Mouse (Mus musculus) heart, postnatal 4 days (tissue): ENCODE data around the gene Sh3pxd2a. TPM values are rescaled to one million over a fixed set of nuclear protein-coding genes. Genes with fewer than 3 reads are reported as not detected.

Experiments used
- DNase-seq: peaks from one replicate; pipeline ENCODE4 v3.0.0; 2021
- microRNA-seq, 2 experiments: library from miRNA; unstranded; fragments of <30 nt; microRNA quantifications; one replicate each; pipeline ENCODE4 v1.2.0; 2021 to 2022
- total RNA-seq, 2 experiments: library from RNA; stranded (reverse); gene quantifications; 2 replicates each; pipeline ENCODE4 v1.2.3; 2021

Gene Sh3pxd2a
- total RNA-seq, 2 experiments from 2014 or later: 91.0 to 95.1 TPM

- peak; percentile 68 for DNase-seq
Measured at GRCm38 (mm10) chr19:47228725-47229252, 235.4 kb downstream of the Sh3pxd2a start.

- no peak for DNase-seq
Measured at GRCm38 (mm10) chr19:47225791-47226190, 238.4 kb downstream of the Sh3pxd2a start.

GRCm38 (mm10) chr19:47224743-47225142 lies 239.5 kb downstream of the Sh3pxd2a start:
- no peak for DNase-seq

- DNase-seq: no peak
Measured at GRCm38 (mm10) chr19:47222841-47223557, 241.2 kb downstream of the Sh3pxd2a start.

DNA sequence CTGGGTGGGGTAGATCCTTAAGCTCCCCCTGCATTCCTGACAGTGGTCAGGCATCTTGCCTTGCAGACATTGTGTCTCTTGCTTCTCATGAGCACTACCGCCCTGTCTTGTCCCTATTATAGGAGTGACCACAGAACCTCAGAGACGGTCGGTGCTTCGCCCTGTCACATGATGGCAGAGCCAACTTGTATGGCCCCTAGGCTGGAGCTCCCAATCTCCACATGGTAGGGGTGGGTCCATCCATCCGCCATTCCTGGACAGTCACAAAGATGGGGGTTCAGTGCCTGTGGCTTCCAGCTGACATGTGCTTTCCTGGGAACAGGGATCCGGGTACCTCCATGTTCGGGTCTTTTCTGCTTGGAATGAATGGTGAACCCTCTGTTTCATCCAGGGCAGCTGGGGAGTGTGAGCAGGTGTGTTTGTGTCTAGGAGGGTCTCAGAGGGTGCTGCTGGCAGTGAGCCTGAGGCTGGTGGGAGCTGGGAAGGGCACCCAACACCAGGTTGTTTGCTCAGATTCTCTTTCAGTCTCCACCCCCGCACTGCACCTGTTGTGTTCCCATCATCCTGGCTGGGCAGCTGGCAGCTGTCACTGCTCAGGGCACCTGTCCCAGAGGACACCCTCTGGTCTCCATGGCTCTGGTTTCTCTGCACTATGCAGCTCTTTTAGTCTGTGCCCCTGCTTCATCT lies 241.9 kb downstream of the Sh3pxd2a start:
- DNase-seq: no peak

DNA sequence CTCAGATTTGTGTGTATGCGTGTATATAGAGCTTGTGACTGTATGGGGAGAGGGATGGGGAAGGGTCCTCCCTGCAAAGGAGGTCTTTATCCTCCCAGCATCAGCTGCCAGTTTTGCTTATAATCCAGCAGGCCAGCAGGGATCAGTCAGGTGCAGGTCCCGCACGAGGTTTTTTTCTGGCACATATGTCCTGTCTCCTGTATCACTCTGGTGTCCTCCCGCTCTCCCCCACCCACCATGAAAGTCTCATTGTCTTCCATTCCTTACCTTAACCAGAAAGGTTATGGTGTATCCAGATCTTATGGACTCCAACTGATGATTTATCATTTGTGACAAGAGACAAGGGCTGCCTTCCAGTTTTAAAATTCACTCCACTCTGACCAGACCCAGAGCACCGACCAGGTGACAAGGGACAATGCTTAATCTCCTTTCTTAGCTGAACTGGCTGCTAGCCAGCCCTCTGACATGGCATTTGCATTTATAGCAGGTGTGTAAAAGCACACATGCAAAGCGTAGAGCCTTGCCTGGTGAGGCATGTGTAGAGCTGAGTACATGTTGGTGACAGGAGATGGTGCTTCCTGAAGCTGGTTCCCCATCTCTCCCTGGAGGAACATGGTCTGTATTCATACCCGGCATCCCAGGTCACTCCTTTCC lies 242.6 kb downstream of the Sh3pxd2a start:
- DNase-seq: no peak

- DNase-seq: no peak
Measured at GRCm38 (mm10) chr19:47221006-47221405, 243.2 kb downstream of the Sh3pxd2a start.

DNA sequence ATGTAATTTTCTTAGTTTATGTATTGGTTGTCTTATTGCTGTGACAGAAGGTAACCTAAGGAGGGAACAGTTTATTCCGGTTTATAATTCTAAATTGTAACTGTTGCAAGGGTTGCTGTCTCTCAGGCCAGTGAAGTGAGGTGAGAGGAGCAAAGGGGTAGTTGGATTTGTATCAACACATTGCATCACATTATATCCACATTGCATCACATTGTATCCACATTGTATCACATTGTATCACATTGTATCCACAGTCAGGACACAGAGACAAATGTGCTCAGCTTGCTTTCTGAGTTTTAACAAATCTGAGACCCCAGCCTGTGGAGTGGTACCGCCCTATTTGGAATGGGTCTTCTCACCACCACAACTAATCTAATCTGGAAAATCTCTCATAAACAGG lies 244.0 kb downstream of the Sh3pxd2a start:
- DNase-seq: no peak

DNA sequence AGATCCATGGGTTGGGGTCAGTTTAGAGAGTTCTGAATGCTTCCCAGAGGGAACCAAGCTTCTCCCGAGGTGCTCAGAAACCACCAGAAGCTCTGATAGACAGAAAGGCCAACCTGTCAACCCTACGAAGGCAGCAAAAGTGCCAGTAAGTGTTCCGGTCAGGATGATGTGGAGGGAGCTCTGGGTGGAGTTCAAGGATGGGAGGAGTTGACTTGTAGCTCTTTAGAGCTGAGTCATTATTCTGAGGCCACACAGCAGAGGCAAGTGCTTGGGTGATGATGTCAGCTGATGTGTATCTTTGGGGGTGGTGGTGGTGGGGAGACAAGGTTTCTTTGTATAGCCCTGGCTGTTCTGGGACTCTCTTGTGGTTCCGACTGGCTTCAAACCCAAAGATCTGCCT lies 244.6 kb downstream of the Sh3pxd2a start:
- no peak for DNase-seq

DNA sequence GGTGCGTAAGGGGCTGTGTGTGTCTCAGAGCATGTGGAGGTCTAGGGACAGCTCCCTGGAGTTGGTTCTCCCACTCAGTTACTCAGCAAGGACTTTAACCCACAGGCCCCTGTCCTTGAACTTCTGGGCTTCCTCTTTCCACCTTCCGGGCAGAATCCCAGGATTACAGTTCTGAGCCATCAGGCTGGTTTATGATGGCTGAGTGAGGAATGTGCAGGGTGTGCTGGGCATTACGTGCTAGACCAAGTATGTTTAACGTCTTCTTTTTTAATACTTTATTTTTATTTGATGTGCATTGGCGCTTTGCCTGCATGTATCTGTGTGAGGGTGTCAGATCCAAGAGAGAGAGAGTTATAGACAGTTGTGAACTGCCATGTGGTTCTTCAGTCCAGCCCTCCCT lies 247.4 kb downstream of the Sh3pxd2a start:
- no peak for DNase-seq

DNA sequence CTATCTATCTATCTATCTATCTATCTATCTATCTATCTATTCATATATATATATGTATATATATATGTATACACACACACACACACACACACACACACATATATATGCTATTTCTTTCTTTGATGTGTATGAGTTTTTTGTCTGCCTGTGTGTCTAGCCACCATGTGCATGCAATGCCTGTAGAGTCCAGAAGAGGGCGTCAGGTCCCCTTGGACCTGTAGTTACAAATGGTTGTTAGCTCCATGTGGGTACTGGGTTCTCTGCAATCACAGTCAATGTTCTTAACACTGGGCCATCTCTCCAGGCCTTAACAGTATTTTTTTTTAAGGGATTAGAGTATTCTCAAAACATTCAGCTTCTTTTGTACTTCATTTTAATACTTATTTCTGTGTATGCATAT lies 250.7 kb downstream of the Sh3pxd2a start:
- DNase-seq: no peak

- DNase-seq: no peak
Measured at GRCm38 (mm10) chr19:47212401-47212800, 251.8 kb downstream of the Sh3pxd2a start.

GRCm38 (mm10) chr19:47211609-47212312 lies 252.4 kb downstream of the Sh3pxd2a start:
- no peak for DNase-seq

DNA sequence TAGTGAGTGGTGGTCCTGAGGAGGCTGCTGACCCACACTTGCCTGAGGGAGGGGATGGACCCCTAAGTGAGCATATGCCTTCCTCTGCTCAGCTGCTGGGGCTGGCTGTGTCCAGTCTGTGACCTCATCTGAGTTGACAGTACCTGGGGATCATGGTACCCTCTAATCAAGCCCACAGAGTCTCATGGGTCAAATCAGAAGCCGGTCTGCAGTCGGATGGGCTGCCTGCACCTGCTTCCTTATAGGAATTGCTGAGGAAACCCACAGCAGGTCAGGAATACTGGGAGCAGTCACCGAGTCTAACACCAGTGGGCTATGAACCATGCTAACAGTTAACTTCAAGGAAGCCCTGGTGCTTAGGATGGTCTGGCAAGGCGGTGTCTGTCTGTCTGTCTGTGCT lies 253.8 kb downstream of the Sh3pxd2a start:
- DNase-seq: no peak

Small RNA genes lying within 50 kb of the gene (microRNA-seq; reads per million reads assigned to microRNA genes)
- gene Mir6995: 0 to 0.41 reads per million in 2 experiments

Other genes starting within 250 kb of the Sh3pxd2a start
- gene Stn1, start 73.1 kb upstream of the Sh3pxd2a start, total RNA-seq: 10 to 100 TPM; 23.1 to 26.3 TPM
- 100 to 1,000 TPM; 131 to 139 TPM for gene Slk, start 115.3 kb upstream of the Sh3pxd2a start, total RNA-seq
- under 1 TPM; 0.17 to 0.25 TPM for gene Col17a1, start 227.7 kb upstream of the Sh3pxd2a start, total RNA-seq